Mouse (Mus musculus) lung, postnatal 14 days (tissue): ENCODE measurements at regions not wholly inside any gene's neighbourhood (a gene's known extent, or its start where the extent isn't known, plus 50 kb on each side); places are given as distances from the start of the nearest gene placed in this dataset.

Experiments
- DNase-seq: peaks from one replicate; pipeline ENCODE4 v3.0.0; 2021

DNA sequence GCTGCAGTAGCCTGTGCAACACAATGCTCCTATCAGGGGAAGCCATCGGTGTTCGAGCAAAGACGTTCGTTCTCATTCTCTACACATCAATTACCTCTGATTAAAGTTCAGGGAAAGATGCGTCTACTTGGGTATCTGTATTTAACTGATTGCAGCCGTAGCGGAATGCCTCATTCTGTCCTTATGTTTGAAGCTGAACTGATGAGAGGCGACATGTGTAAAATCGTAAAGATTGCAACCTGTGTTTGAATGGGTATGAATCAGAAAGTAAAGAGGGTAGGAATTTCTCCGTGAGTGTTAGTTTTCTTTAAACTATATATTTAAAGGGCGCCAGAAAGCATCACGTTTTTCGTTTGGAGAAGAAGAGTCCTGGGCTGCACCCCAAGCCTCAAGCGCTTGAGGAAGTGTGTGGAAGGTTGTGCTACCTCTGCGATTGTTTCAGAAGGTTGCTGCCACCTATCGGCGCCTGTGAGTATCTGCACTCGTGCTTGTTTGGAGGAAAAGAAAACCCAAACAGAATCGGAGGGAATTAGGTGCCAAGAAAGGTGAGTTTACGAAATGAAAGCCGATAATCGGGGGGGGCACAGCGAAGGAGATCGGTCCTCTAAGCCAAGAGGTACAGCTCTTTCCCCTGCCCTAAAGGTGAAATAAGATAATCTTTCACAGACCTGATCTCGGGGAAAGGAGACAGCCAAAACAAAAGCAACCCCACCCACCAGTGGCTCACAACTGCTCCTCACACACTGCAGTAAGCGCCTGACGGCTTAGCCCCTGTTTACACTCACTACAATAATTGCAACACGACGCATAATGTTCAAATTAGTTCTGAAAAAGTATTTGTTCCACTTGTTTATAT, 346.4 kb upstream of the Prkcq start:
- peak; percentile 64 for DNase-seq

DNA sequence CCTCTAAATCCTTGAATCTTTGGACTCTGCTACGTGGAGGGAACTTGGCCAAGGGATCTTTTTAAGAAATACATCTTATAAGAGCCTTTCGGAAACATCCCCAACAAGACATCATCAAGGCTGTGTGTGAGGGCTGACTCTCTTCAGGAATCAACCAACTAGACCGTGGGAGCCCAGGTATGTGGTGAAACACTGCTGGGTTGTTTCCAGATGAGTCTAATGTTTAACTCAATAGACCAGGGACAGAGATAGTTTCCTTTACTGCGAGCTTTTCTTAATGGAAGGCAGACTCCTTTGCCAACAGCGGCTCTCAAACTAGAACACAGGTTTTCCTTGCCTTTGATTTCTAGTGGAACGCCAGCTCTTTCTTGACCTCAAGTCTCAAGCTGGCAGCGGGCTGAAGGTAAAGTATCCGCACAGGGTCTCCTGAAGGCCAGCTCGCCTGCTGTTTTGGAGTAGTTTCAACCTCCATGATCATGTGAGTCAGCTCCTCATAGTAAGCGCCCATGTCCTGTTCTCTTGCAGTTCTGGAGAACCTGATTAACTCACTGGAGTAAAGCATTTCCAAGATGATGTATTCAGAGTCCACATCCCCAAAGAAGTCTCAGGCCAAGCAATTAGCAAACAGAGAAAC, 345.7 kb upstream of the Prkcq start:
- no peak for DNase-seq

- no peak for DNase-seq
These were observed 331.9 kb upstream of the Prkcq start for GRCm38 (mm10) chr2:10839976-10840375.

GRCm38 (mm10) chr2:10861654-10862292, 310.1 kb upstream of the Prkcq start:
- no peak for DNase-seq

DNA sequence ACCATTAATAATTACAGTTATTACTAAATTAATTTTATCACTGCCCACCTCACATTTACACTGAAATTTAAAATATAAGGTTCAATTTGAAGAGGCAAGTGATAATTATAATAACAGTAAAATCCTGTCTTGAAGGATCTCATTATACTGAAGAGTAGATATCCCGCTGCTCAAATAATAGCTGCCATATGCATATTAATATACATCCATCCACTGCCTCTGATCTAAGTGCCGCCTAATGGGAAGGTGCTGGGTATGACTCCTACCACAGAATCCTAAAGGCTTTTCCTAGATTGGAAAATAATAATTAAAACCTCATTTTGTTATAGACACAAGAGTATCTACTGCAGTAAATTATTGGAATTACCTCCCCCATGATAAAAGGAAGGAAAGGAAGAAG, 307.5 kb upstream of the Prkcq start:
- DNase-seq, result no peak

DNA sequence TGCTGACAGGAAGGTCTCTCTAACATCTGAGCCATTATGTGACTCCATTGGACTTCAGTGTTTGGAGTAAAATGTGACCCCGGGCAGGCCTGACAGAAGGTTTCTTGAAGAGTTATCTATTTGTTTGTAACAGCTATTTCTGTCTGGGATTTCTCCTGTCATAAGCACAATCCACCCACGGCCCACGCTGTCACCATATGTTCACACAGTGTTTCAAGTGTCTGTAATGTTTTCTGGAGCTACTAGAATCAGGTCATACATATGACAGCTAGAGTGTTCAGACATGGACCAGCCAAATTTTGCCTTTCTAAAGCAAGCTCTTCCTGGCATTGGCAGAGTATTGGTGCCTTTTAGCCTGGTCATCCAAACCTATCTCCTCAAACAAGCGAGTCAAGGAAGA, 297.6 kb upstream of the Prkcq start:
- no peak for DNase-seq

DNA sequence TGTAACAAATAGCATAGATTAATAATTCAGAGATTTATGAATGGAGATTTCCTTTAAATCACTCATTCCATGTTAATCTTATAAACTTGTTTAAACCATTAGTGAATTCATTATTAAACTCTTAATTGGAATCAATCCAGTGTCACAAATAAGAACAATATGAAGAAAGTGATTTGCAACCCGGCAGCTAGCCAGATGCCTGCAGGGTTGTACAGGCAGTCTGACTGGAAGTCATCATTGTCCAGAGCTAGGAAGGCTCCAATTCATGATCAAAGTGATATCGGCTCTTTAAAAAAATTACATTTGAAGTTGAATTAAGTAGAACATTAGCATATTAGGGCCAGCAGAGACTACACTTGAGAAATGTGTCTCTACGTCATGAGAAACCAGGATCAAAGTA, 270.0 kb upstream of the Prkcq start:
- DNase-seq, result no peak

DNA sequence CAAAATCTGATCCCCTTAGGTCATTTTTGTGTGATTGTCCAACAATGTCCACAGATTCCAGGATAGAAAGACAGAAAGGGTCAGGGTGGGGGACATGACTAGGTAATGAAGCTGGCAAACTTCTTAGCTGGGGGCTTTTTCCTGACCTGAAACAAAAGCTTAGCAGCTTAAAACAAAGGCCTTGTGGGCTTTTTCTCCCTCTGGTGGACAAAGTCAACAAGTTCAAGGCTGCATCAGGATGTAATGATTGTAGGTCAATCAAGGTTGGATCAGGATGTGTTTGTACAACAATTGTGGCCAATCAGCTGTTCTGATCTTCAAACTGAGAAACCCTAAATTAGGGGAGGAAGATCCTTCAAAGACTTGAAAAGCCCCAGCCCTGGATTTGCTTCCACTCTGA, 252.0 kb upstream of the Prkcq start:
- DNase-seq, result no peak

DNA sequence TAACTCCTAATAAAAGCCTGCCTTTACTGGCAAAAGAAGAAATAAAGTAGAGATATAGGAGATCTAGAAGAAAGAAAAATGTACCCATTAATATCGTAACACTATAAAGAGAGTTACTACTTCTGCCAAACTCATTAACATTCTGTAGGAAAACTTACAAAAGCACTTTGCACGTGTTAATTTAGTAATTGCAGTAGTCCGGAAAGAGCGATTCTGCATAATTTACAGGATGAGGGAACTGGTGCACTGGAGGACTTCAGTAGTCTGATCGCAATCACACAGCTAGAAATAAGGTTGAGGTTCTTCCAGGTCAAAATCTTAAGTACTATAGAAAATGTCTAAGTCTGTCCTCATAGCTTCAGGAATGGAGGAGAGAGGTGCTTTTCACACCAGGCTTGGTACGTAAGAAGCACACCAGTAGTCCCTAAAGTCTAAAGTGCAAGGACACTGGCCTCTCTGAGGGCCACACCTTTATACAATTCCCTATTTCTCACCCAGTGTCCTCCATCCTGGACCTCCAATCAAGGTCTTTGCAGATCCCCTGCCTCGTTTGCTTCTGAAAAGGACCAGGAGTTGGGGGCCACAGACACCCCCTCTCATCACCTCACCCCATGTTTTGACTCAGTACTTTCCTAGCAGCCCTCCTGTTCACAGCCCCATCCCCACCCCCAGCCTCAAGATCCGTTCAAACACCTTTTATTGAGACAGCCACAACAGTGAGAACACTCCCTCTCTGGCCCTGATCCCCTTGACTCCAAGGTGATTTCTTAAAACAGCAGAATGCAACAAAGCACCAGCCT, 251.0 kb upstream of the Prkcq start:
- no peak for DNase-seq

DNA sequence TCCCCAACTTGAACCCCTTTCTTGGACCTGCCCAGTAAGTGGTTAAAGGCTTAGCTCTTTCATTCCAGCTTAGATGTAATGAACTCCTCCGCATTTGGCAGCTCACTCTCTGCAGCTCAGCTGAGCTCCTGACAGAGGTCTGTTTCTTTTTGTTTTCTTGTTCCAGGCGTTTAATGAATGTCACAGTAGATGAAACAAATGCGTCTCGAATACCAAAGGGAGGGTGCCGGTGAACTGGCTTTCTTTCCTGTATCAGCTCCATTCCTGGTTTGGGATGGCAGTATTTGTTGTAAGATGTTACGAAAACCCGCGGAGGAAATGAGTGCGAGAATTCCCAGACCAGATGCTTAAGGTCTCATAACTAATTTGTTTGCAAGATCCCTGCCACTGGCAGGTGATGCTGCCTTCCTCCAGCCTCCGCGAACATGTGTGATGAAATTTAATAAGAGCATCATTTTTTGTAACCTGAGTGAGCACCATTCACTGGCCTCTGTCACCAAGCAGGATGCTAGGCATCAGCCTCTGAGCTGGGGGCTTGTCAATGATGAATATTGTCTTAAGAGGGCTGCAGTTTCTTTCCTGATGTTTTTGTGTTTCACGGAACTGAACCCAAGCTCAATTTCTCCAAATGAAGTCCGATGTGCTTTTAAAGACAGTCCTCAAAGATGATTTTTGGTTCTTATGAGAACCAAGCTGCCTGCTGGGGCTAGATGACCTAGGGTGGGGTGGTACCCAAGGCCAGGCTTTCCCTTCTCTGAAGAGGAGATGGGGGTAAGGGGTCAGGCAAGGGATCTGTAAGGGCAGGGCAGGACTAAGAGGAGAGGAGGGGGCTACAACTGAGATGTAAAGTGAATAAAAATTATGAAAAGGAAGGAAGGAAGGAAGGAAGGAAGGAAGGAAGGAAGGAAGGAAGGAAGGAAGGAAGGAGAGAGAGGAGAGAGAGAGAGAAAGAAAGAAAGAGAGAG, 250.1 kb upstream of the Prkcq start:
- DNase-seq, result no peak

DNA sequence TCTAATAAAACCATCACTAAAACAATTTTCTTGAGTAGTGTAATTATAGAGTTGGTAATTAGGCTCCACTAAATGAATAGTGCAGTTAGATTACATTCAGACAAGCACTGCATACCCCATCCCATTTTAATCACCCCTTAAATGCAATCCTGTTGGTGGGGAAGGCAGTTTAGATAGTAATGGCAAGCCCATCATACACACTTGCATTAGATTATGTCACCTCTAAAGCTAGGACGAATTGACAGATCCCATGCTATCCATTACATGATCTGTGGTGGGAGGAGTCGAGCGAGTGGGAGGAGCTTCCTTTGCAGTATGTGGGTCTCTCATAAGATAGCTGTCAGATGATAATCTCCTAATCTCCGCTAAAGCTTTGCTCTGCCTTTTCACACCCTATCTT, 247.9 kb upstream of the Prkcq start:
- no peak for DNase-seq

GRCm38 (mm10) chr2:10925361-10925760, 246.5 kb upstream of the Prkcq start:
- no peak for DNase-seq

- DNase-seq, result no peak
These were observed 234.5 kb upstream of the Prkcq start for GRCm38 (mm10) chr2:10937405-10937804.

GRCm38 (mm10) chr2:10965224-10965623, 206.7 kb upstream of the Prkcq start:
- no peak for DNase-seq

DNA sequence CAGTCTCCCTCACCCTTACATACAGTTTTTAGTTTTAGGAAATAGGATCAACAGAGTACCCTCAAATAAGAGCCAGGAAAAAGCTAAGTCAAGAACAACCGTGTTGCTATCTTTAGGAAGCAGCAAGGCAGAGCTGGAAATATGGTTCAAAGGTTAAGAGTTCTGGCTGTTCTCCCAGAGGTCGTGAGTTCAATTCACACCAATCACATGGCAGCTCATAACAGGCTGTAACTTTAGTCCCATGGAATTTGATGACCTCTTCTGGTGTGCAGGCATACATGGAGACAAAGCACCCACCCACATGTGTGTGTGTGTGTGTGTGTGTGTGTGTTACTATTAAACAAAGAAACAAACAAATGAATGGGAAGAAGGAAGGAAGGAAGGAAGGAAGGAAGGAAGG, 205.0 kb upstream of the Prkcq start:
- DNase-seq, result no peak

DNA sequence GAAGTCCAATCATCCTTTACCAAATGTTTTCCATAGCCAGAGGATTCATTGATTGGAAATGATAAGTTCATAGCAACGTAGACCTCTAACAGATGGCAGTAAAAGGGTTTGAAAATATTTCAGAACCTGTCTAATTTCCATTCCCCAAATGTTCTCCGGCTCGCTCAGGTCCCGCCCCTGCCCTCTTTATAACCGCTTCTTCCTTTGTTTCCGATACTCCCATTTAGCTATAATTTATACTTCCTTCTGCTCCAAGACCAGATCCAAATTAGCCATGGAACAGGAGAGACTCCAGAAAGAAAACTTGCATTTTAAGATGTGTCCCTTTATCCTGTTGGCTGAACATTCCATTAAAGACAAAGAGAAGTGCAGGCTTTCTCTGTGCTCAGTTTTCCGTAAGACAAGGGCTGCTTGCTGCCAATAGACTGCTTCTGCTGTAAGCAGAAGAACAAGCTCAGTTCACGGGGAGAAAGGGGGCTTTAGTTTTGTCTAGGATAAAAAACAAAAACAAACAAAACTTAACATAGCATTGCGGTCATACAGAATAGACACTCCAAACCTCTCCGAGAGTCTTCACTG, 202.7 kb upstream of the Prkcq start:
- no peak for DNase-seq

DNA sequence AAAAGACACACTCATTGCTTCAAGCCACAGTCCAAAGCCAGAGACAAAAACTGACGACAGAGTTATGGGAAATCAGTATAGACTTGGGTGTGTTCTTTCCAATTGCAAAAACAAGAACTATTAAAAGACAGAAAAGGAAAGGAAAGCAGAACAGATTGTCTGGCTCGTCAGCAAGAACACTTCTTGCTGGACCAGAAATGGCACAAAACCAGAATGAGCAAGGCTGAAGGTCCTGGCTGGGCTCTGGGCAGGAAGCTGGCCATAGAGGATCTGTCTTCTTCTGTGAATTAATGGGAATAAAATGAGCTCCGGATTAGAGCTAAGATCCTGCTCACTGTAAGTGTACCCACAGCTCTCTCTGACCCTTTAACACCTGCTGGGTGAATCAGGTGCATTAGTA, 199.9 kb upstream of the Prkcq start:
- DNase-seq, result no peak

DNA sequence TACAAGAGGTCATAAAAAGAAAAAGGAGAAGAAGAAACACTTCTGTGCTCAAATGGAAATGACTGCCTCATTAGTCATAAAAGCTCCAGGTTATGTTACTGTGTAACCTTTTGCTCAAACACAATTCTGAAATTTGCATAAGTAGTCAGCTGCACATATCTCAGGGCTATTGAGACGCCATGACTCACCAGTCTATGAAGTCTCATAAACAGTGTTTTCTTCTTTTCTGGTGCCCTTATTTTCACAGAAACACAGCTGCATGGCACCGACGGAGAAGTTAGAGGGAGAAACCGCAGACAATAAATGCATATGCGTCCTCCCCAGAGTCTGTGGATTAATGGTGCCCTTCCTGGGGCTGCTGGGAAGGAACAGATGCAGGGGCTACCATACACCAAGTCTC, 193.1 kb upstream of the Prkcq start:
- DNase-seq, result no peak

- DNase-seq, result no peak
These were observed 185.8 kb upstream of the Prkcq start for GRCm38 (mm10) chr2:10986101-10986500.

GRCm38 (mm10) chr2:10990043-10990728, 181.7 kb upstream of the Prkcq start:
- DNase-seq, result no peak

DNA sequence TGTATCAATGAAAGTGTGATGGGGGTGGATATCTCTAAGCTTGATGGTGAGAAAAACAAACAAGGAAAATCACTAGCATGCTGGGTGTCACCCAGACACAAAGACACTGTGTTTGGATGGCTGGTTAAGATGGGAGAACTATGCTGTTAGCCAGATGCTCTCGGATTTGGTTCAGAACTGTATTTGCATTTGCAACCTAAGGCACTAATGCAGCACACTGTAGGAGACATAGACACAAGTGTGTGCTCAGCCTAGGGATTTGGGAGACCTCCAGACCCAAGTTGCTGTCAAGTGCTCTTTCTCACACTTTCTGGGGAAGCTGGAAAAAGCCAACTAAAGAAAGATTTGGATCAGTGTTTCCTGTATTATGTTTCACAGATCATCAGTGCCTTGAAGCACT, 173.1 kb upstream of the Prkcq start:
- no peak for DNase-seq
